In the genomic region with DNA sequence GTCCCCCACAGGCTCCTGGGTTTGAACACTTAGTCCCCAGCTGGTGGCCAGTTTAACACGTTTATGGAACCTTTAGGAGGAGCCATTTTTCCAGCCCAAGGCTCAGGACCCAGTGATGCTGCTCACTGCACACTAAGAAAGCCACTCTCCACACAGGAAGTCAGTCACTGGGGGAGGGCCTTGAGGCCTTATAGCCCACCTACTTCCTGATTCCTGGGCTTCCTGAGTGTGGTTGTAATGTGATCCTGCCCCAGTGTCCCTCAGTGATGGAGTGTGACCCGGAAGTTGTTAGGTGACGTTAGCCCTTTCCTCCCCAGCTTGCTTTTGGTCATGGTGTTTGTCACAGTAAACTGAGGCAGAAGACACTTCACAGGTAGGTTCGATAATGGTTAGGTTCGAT, we compare ENCODE assay signal across 15 mouse cellular contexts. TPM values are rescaled to one million over a fixed set of nuclear protein-coding genes. Genes with fewer than 3 reads are reported as not detected.
"Had no signal": no experiment of that assay in that cellular context is flagged by ENCODE, and none has a peak within 500 bp of the region (broad histone marks: within the 10 kb centered on the region; RNA-seq: fewer than 3 reads in every experiment).

No protein-coding gene starts in this region.

- DNase-seq: lung, adult 18-20 months; lung, embryonic 14.5 days; lung, postnatal 10 days; right cerebral cortex, postnatal 14 days; thymus, adult 2 months; thymus, postnatal 25 days; thymus, postnatal 4 days had no signal

- H3K27ac ChIP-seq: macrophage; midbrain, embryonic 13.5 days; midbrain, embryonic 15.5 days; neural tube, embryonic 12.5 days; stomach, embryonic 15.5 days; stomach, postnatal 0 days had no signal

- H3K27me3 ChIP-seq: megakaryocyte, embryonic 14.5 days; midbrain, embryonic 13.5 days; midbrain, embryonic 15.5 days; neural tube, embryonic 12.5 days; stomach, embryonic 15.5 days had no signal

- ATAC-seq: midbrain, embryonic 13.5 days; midbrain, embryonic 15.5 days had no signal

- H3K9me3 ChIP-seq: midbrain, embryonic 13.5 days; midbrain, embryonic 15.5 days; neural tube, embryonic 12.5 days; stomach, embryonic 15.5 days had no signal

- H3K4me1 ChIP-seq: midbrain, embryonic 15.5 days; neural tube, embryonic 12.5 days; stomach, embryonic 15.5 days had no signal

- H3K4me3 ChIP-seq: megakaryocyte, embryonic 14.5 days; midbrain, embryonic 13.5 days; midbrain, embryonic 15.5 days; neural tube, embryonic 12.5 days; stomach, embryonic 15.5 days had no signal

- H3K9ac ChIP-seq: lung, embryonic 14.5 days; midbrain, embryonic 13.5 days; midbrain, embryonic 15.5 days; neural tube, embryonic 12.5 days; stomach, embryonic 15.5 days had no signal

- H3K4me2 ChIP-seq: lung, embryonic 14.5 days; midbrain, embryonic 11.5 days; midbrain, embryonic 13.5 days; midbrain, embryonic 15.5 days; neural tube, embryonic 12.5 days; stomach, embryonic 15.5 days had no signal

RNA-seq across cellular contexts. Expression of a gene that starts 33.5 kb away (rescaled TPM):
- polyA plus RNA-seq: midbrain, embryonic 11.5 days had no signal
